Mouse (Mus musculus) heart, embryonic 13.5 days (tissue): ENCODE results near the gene Amotl1. TPM values are rescaled to one million over a fixed set of nuclear protein-coding genes. Genes with fewer than 3 reads are reported as not detected.
A peak's percentile ranks its signal among the peaks of the same experiment; 100 is the strongest.

ENCODE experiments used
- ATAC-seq: fragments of 200-750 bp; cut with Nextera tagmentation; 2 replicates; pipeline ENCODE4 v1.8.0; 2017; ENCODE audit warnings: moderate TSS enrichment; ENCODE audit not compliant: insufficient number of reproducible peaks, low FRiP score, low TSS enrichment; ENCODE audit errors: extremely low read depth
- H3K27ac ChIP-seq: fragments of 300-500 bp; sonication (generic); replicated peaks from 2 replicates; pipeline ENCODE4 v1.5.1; 2015; ENCODE audit warnings: moderate library complexity, mild to moderate bottlenecking, inconsistent platforms
- H3K27me3 ChIP-seq: fragments of 300-500 bp; sonication (generic); replicated peaks from 2 replicates; pipeline ENCODE4 v1.6.1; 2015; ENCODE audit warnings: mild to moderate bottlenecking, inconsistent platforms
- H3K36me3 ChIP-seq: fragments of 300-500 bp; sonication (generic); 2 replicates; pipeline ENCODE4 v1.6.1; 2015; ENCODE audit warnings: mild to moderate bottlenecking, inconsistent platforms
- H3K4me1 ChIP-seq: fragments of 300-500 bp; sonication (generic); 2 replicates; pipeline ENCODE4 v1.6.1; 2015; ENCODE audit warnings: inconsistent platforms
- H3K4me2 ChIP-seq: fragments of 300-500 bp; sonication (generic); 2 replicates; pipeline ENCODE4 v1.6.1; 2015; ENCODE audit warnings: inconsistent platforms, mild to moderate bottlenecking, moderate library complexity
- H3K4me3 ChIP-seq: fragments of 300-500 bp; sonication (generic); 2 replicates; pipeline ENCODE4 v1.5.1; 2015; ENCODE audit warnings: moderate library complexity, mild to moderate bottlenecking, inconsistent platforms
- H3K9ac ChIP-seq: fragments of 300-500 bp; sonication (generic); 2 replicates; pipeline ENCODE4 v1.6.1; 2015; ENCODE audit warnings: inconsistent platforms, mild to moderate bottlenecking, moderate library complexity
- H3K9me3 ChIP-seq: fragments of 300-500 bp; sonication (generic); 2 replicates; pipeline ENCODE4 v1.6.1; 2016; ENCODE audit warnings: inconsistent platforms
- WGBS: fragments of 180-500 bp; shearing (Covaris S2); methylation state at CpG from one replicate; pipeline ENCODE4 v1.1.7; 2015; ENCODE audit warnings: mixed read lengths; 5-methylcytosine and 5-hydroxymethylcytosine counted together
- polyA plus RNA-seq: library from polyadenylated mRNA; unstranded; fragments of >200 nt; fragmentation: Nextera tagmentation; extraction: Ambion mirVana; gene quantifications from 2 replicates; pipeline ENCODE4 v1.2.1, GENCODE M21; 2015

Gene Amotl1
- polyA plus RNA-seq, 1 experiment from 2014 or later, result 15.7 TPM

DNA sequence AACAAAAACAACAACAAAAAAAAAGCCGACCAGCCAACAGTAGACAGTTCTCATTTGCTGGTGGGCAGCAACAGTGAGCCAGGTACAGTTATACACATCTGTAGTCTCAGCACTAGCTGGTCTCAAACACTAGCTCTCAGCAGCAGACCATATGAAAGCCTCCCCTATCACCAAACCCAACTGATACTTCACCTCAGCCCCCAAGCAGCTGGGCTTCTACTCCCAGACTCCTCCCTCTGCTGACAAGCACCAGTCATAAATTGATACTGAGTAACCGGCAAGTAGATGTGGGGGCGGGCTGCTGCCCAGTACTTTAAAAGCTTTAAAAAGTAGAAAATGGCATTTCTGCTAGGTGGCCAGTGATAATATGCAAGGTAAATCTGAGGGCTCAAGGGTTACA is 22.0 kb downstream of the Amotl1 start:
- WGBS, result 37% methylated on average over 3 of the region's 3 CpGs
- H3K36me3 ChIP-seq, result no peaks in the 10 kb centered on the region
- H3K27ac ChIP-seq, result 0 out of 2 replicates have a peak overlapping the region, but pooled peaks have one; percentile 15
- no peak for ATAC-seq
- H3K9me3 ChIP-seq, result no peaks in the 10 kb centered on the region
- H3K4me3 ChIP-seq, result no peak overlapping the region
- peaks cover 30% of the 10 kb centered on the region for H3K4me1 ChIP-seq
- no peaks in the 10 kb centered on the region for H3K27me3 ChIP-seq
- H3K9ac ChIP-seq, result no peak overlapping the region
- no peak overlapping the region for H3K4me2 ChIP-seq

DNA sequence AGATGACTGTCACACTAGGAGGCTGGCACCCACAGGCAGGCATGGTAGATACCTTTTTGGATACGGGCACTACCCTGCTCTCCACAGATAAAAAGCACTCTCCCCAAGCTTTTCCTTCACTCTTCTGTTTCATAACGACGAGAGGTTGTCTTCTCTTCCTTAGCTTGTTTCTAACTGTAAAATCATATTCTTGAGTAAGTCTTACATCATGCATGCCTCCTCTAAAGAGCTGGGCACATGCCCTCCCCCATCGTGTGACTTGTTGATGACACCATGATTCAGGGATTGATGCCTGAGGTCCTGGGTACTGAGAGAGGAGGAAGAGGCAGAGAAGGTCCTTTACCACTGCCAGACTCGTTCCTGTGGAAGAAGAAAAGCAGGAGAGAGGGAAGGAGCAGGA is 24.7 kb downstream of the Amotl1 start:
- H3K27me3 ChIP-seq, result no peaks in the 10 kb centered on the region
- H3K4me2 ChIP-seq, result no peak overlapping the region
- 0 out of 2 replicates have a peak overlapping the region, but pooled peaks have one; percentile 37 for H3K9ac ChIP-seq
- peaks cover 36% of the 10 kb centered on the region for H3K4me1 ChIP-seq
- H3K36me3 ChIP-seq, result no peaks in the 10 kb centered on the region
- ATAC-seq, result no peak
- no peak overlapping the region for H3K27ac ChIP-seq
- H3K4me3 ChIP-seq, result no peak overlapping the region
- 70% methylated on average over 5 of the region's 5 CpGs for WGBS
- no peaks in the 10 kb centered on the region for H3K9me3 ChIP-seq

DNA sequence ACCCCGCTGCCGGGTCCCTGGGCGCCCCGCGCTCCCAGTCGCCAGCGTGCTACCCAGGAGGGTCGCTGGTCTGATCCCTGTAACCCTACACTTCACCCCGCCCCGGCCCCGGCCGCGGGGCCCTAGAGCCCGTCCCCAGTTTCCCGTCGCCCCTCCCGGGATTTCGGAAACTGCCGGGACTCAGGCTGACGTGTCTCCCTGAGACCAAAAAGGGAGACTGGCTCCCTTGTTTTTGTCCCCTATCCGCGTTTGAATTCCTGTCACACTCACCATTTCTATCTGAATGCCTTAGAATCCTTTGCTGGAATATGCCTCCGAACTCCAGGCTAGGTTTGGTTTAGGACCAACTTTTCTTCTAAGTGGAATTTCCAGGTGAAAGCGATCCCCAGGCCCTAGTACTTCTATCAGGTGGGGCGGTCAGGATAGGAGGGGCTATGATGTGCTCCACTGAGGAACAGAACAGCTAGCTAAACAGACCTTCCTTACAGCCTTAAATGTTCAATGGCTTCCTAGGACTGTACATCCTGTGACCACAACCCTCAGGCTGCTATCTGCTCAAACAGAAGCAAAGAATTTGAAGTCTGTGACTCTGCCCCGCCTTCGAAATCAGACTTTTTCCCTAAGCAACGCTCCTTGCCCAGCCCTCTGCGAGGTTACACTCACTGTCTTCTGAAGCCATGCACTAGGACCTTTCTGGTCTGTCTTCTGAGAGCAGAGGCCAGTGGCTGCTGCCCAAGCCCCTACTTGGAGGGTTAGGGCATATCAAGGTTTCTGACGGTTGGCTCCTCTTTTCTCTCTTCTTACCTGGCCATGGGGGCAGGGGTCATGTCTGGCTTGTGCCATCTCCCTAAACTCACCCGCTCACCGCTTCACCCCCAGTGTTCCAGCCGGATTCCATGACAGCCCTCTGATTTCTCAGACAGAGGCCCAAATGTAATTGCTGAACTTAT is 29.6 kb downstream of the Amotl1 start:
- Histone ChIP-seq H3K9ac (peak overlapping the region; percentile 97), H3K36me3 (no peaks in the 10 kb centered on the region), H3K9me3 (no peaks in the 10 kb centered on the region), H3K27ac (peak overlapping the region; percentile 92), H3K4me3 (peak overlapping the region; percentile 88), H3K27me3 (no peaks in the 10 kb centered on the region), H3K4me1 (peaks cover 49% of the 10 kb centered on the region), H3K4me2 (peak overlapping the region; percentile 89)
- ATAC-seq, result peak; percentile 65; the same call in 1 of the 2 replicates
- 9% methylated on average over 33 of the region's 33 CpGs for WGBS

DNA sequence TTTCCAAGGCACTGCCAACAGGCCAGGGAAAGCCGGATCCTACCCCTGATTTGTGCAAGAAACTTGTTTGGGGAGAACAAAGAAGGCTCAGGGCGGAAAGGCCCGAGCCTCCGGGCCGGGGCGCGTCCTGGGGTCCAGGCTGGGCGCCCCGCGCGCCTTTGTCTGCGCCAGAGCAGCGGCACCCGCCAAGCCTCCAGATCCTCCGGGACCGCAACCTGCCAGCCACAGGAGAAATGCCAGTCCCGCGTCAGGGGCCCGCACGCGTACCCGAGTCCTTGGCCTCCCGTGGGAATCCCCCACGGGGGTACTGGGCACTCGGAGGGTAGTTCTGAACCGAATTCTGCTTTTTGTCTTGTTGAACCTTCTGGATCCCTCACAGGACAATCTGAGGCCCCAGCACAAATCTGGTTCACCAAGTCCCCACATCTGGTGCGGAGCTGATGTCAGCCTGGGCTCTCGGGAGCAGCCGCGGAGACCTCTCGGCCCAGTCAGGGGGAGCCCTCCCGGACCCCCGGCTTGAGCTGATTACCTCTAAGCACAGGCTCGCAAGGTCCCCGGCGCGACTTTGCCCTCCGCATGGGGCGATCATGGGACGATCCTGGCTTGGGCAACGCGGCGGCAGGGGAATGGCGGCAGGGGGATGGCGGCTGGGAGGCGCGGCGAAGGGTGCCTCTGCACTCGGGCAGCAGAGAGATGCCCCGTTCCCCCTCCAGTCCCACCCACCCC is 30.5 kb downstream of the Amotl1 start:
- H3K4me2 ChIP-seq, result peak overlapping the region; percentile 89
- H3K36me3 ChIP-seq, result no peaks in the 10 kb centered on the region
- ATAC-seq, result peak; percentile 11; the same call in 1 of the 2 replicates
- peaks cover 57% of the 10 kb centered on the region for H3K4me1 ChIP-seq
- under 1% methylated on average over 45 of the region's 50 CpGs for WGBS
- no peaks in the 10 kb centered on the region for H3K9me3 ChIP-seq
- peak overlapping the region; percentile 92 for H3K27ac ChIP-seq
- H3K4me3 ChIP-seq, result peak overlapping the region; percentile 88
- no peaks in the 10 kb centered on the region for H3K27me3 ChIP-seq
- H3K9ac ChIP-seq, result peak overlapping the region; percentile 97

- Histone ChIP-seq H3K27ac (peak overlapping the region; percentile 92), H3K4me1 (peaks cover 65% of the 10 kb centered on the region), H3K4me3 (peak overlapping the region; percentile 88), H3K9me3 (no peaks in the 10 kb centered on the region), H3K4me2 (peak overlapping the region; percentile 89), H3K36me3 (no peaks in the 10 kb centered on the region), H3K27me3 (no peaks in the 10 kb centered on the region), H3K9ac (peak overlapping the region; percentile 97)
- no peak for ATAC-seq
- 12% methylated on average over 15 of the region's 15 CpGs for WGBS
Observed at GRCm38 (mm10) chr9:14613308-14614204, 31.3 kb downstream of the Amotl1 start.

GRCm38 (mm10) chr9:14612588-14612987 is 32.3 kb downstream of the Amotl1 start:
- Histone ChIP-seq H3K4me3 (peak overlapping the region; percentile 88), H3K4me1 (peaks cover 74% of the 10 kb centered on the region), H3K36me3 (no peaks in the 10 kb centered on the region), H3K4me2 (peak overlapping the region; percentile 89), H3K9ac (peak overlapping the region; percentile 97), H3K27ac (peak overlapping the region; percentile 92), H3K27me3 (no peaks in the 10 kb centered on the region), H3K9me3 (no peaks in the 10 kb centered on the region)
- no peak for ATAC-seq

DNA sequence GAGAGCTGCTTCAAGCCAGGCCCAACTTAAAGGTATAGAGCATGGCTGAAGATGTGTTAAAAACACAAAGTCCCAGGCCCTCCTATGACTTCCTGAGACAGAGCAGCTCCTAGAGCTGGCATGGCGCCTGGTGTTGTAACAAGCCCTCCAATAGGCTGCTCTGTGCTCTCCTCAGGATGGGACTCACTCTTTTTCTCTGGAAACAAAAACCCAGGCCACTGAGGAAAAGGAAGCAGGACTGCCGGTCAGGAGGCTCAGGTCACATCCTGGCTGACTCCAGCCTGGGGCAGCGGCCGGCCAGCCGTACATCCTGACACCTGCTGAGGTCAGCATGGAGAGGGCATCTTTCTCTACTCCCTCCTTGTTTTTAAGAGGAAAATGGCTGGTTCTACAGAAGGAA is 36.3 kb downstream of the Amotl1 start:
- H3K27ac ChIP-seq, result peak overlapping the region; percentile 75
- H3K9ac ChIP-seq, result no peak overlapping the region
- H3K4me1 ChIP-seq, result peaks cover 90% of the 10 kb centered on the region
- no peak overlapping the region for H3K4me3 ChIP-seq
- no peaks in the 10 kb centered on the region for H3K9me3 ChIP-seq
- H3K36me3 ChIP-seq, result peaks cover 17% of the 10 kb centered on the region
- WGBS, result 68% methylated on average over 5 of the region's 5 CpGs
- no peaks in the 10 kb centered on the region for H3K27me3 ChIP-seq
- peak; percentile 25; the same call in 1 of the 2 replicates for ATAC-seq
- peak overlapping the region; percentile 42 for H3K4me2 ChIP-seq

DNA sequence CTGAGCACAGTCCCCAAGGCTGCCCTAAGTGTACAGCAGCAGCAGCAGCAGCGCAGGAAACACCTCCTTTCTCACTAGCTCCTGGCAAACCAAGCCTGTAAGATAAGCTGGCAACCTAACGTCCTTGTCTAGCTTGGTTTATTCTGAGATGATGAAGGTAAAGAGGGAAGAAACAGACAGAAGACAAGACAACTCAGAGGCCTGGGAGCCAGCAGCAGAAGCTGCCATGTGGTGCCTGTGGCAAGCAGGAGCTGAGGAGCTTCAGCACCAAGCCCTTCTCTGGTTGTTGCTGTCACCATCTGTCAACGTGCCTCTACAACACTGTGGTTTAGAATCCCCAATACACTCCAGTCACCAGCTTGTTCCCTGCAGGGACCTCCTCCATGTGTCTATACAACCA is 37.4 kb downstream of the Amotl1 start:
- no peak for ATAC-seq

GRCm38 (mm10) chr9:14605992-14606391 is 38.9 kb downstream of the Amotl1 start:
- Histone ChIP-seq H3K4me1 (peaks cover 88% of the 10 kb centered on the region), H3K9ac (no peak overlapping the region), H3K27me3 (no peaks in the 10 kb centered on the region), H3K4me3 (no peak overlapping the region), H3K4me2 (no peak overlapping the region), H3K36me3 (peaks cover 30% of the 10 kb centered on the region), H3K27ac (no peak overlapping the region), H3K9me3 (no peaks in the 10 kb centered on the region)
- ATAC-seq, result no peak
- WGBS, result 72% methylated on average over 4 of the region's 4 CpGs

More for the DNA sequence above, 37.4 kb downstream of the Amotl1 start:
- peak overlapping the region; percentile 75 for H3K27ac ChIP-seq
- H3K27me3 ChIP-seq, result no peaks in the 10 kb centered on the region
- H3K36me3 ChIP-seq, result peaks cover 22% of the 10 kb centered on the region
- H3K9me3 ChIP-seq, result no peaks in the 10 kb centered on the region
- 0 out of 2 replicates have a peak overlapping the region, but pooled peaks have one; percentile 56 for H3K9ac ChIP-seq
- H3K4me3 ChIP-seq, result 0 out of 2 replicates have a peak overlapping the region, but pooled peaks have one; percentile 3
- H3K4me1 ChIP-seq, result peaks cover 89% of the 10 kb centered on the region
- WGBS, result 20% methylated on average over 3 of the region's 3 CpGs
- peak overlapping the region; percentile 42 for H3K4me2 ChIP-seq

GRCm38 (mm10) chr9:14604363-14604762 is 40.5 kb downstream of the Amotl1 start:
- Histone ChIP-seq H3K27me3 (no peaks in the 10 kb centered on the region), H3K27ac (no peak overlapping the region; the same call in 1 of the 2 replicates), H3K9me3 (no peaks in the 10 kb centered on the region), H3K36me3 (peaks cover 32% of the 10 kb centered on the region), H3K4me3 (no peak overlapping the region), H3K4me2 (no peak overlapping the region), H3K9ac (no peak overlapping the region), H3K4me1 (peaks cover 81% of the 10 kb centered on the region)
- ATAC-seq, result no peak
- 65% methylated on average over 3 of the region's 3 CpGs for WGBS
